Mouse (Mus musculus): ENCODE measurements around the gene Emid1.

Gene Emid1

GRCm38 (mm10) chr11:5154961-5155805 lies 3.1 kb upstream of the Emid1 start:
- H3K9me3 ChIP-seq (ENCODE audit: low read length): no peaks in the 10 kb centered on the region
- no peak overlapping the region for H3K4me3 ChIP-seq (replicated peaks; ENCODE audit: low read length)
- no peak for TF ChIP-seq NANOG (IDR thresholded peaks at IDR 0.05; ENCODE audit: borderline replicate concordance, low read length)
- H3K36me3 ChIP-seq (ENCODE audit: insufficient read depth, low read length): no peaks in the 10 kb centered on the region
- H3K27me3 ChIP-seq (ENCODE audit: insufficient read depth, low read length): peaks cover 79% of the 10 kb centered on the region
- H3K4me1 ChIP-seq (replicated peaks; ENCODE audit: low read depth, low read length): peaks cover 26% of the 10 kb centered on the region

GRCm38 (mm10) chr11:5151247-5151630 lies 818 bp downstream of the Emid1 start:
- no peak for TF ChIP-seq POU5F1 (IDR thresholded peaks at IDR 0.05; ENCODE audit: borderline replicate concordance, low read length)
- TF ChIP-seq NANOG (IDR thresholded peaks at IDR 0.05; ENCODE audit: borderline replicate concordance, low read length): no peak
- no peak for TF ChIP-seq CTCF (conservative IDR thresholded peaks at IDR 0.05; ENCODE audit: low read length)
- peaks cover 6% of the 10 kb centered on the region for H3K9me3 ChIP-seq (ENCODE audit: low read length)

GRCm38 (mm10) chr11:5150416-5151246 lies 1.4 kb downstream of the Emid1 start:
- no peak for TF ChIP-seq NANOG (IDR thresholded peaks at IDR 0.05; ENCODE audit: borderline replicate concordance, low read length)
- peaks cover 23% of the 10 kb centered on the region for H3K4me1 ChIP-seq (replicated peaks; ENCODE audit: low read depth, low read length)
- H3K27me3 ChIP-seq (ENCODE audit: insufficient read depth, low read length): peaks cover 65% of the 10 kb centered on the region
- peaks cover 6% of the 10 kb centered on the region for H3K9me3 ChIP-seq (ENCODE audit: low read length)
- H3K4me3 ChIP-seq (replicated peaks; ENCODE audit: low read length): peak overlapping the region; percentile 82; the same call in 1 of the 2 replicates
- H3K36me3 ChIP-seq (ENCODE audit: insufficient read depth, low read length): no peaks in the 10 kb centered on the region

More at GRCm38 (mm10) chr11:5151247-5151630, 818 bp downstream of the Emid1 start:
- Histone ChIP-seq H3K4me3 (replicated peaks; ENCODE audit: low read length) (peak overlapping the region; percentile 82), H3K27me3 (ENCODE audit: insufficient read depth, low read length) (peaks cover 65% of the 10 kb centered on the region), H3K36me3 (ENCODE audit: insufficient read depth, low read length) (no peaks in the 10 kb centered on the region), H3K4me1 (replicated peaks; ENCODE audit: low read depth, low read length) (peaks cover 19% of the 10 kb centered on the region)

- Histone ChIP-seq H3K9me3 (ENCODE audit: low read length) (peaks cover 6% of the 10 kb centered on the region), H3K4me1 (replicated peaks; ENCODE audit: low read depth, low read length) (peaks cover 24% of the 10 kb centered on the region), H3K27me3 (ENCODE audit: insufficient read depth, low read length) (peaks cover 58% of the 10 kb centered on the region), H3K4me3 (replicated peaks; ENCODE audit: low read length) (no peak overlapping the region), H3K36me3 (ENCODE audit: insufficient read depth, low read length) (no peaks in the 10 kb centered on the region)
- TF ChIP-seq CTCF (conservative IDR thresholded peaks at IDR 0.05; ENCODE audit: low read length) (no peak), NANOG (IDR thresholded peaks at IDR 0.05; ENCODE audit: borderline replicate concordance, low read length) (no peak), POU5F1 (IDR thresholded peaks at IDR 0.05; ENCODE audit: borderline replicate concordance, low read length) (no peak)
Observed at GRCm38 (mm10) chr11:5149955-5150354, 2.1 kb downstream of the Emid1 start.

- H3K9me3 ChIP-seq (ENCODE audit: low read length): peaks cover 6% of the 10 kb centered on the region
- no peaks in the 10 kb centered on the region for H3K36me3 ChIP-seq (ENCODE audit: insufficient read depth, low read length)
- H3K4me1 ChIP-seq (replicated peaks; ENCODE audit: low read depth, low read length): peaks cover 26% of the 10 kb centered on the region
- H3K4me3 ChIP-seq (replicated peaks; ENCODE audit: low read length): no peak overlapping the region
- peaks cover 51% of the 10 kb centered on the region for H3K27me3 ChIP-seq (ENCODE audit: insufficient read depth, low read length)
- TF ChIP-seq NANOG (IDR thresholded peaks at IDR 0.05; ENCODE audit: borderline replicate concordance, low read length) (no peak), CTCF (conservative IDR thresholded peaks at IDR 0.05; ENCODE audit: low read length) (no peak), POU5F1 (IDR thresholded peaks at IDR 0.05; ENCODE audit: borderline replicate concordance, low read length) (no peak)
Observed at GRCm38 (mm10) chr11:5149249-5149648, 2.8 kb downstream of the Emid1 start.

- TF ChIP-seq POU5F1 (IDR thresholded peaks at IDR 0.05; ENCODE audit: borderline replicate concordance, low read length) (no peak), NANOG (IDR thresholded peaks at IDR 0.05; ENCODE audit: borderline replicate concordance, low read length) (no peak), CTCF (conservative IDR thresholded peaks at IDR 0.05; ENCODE audit: low read length) (no peak)
- peaks cover 19% of the 10 kb centered on the region for H3K27me3 ChIP-seq (ENCODE audit: insufficient read depth, low read length)
Observed at GRCm38 (mm10) chr11:5145600-5145999, 6.5 kb downstream of the Emid1 start.

GRCm38 (mm10) chr11:5141965-5142364 lies 10.1 kb downstream of the Emid1 start:
- Histone ChIP-seq H3K36me3 (ENCODE audit: insufficient read depth, low read length) (no peaks in the 10 kb centered on the region), H3K4me1 (replicated peaks; ENCODE audit: low read depth, low read length) (peaks cover 52% of the 10 kb centered on the region), H3K4me3 (replicated peaks; ENCODE audit: low read length) (no peak overlapping the region), H3K27me3 (ENCODE audit: insufficient read depth, low read length) (no peaks in the 10 kb centered on the region), H3K9me3 (ENCODE audit: low read length) (no peaks in the 10 kb centered on the region)
- TF ChIP-seq CTCF (conservative IDR thresholded peaks at IDR 0.05; ENCODE audit: low read length) (no peak), POU5F1 (IDR thresholded peaks at IDR 0.05; ENCODE audit: borderline replicate concordance, low read length) (no peak), NANOG (IDR thresholded peaks at IDR 0.05; ENCODE audit: borderline replicate concordance, low read length) (no peak)

More at GRCm38 (mm10) chr11:5145600-5145999, 6.5 kb downstream of the Emid1 start:
- peaks cover 33% of the 10 kb centered on the region for H3K4me1 ChIP-seq (replicated peaks; ENCODE audit: low read depth, low read length)
- no peaks in the 10 kb centered on the region for H3K36me3 ChIP-seq (ENCODE audit: insufficient read depth, low read length)
- H3K9me3 ChIP-seq (ENCODE audit: low read length): peaks cover 6% of the 10 kb centered on the region
- H3K4me3 ChIP-seq (replicated peaks; ENCODE audit: low read length): no peak overlapping the region

- H3K36me3 ChIP-seq (ENCODE audit: insufficient read depth, low read length): no peaks in the 10 kb centered on the region
- H3K4me3 ChIP-seq (replicated peaks; ENCODE audit: low read length): no peak overlapping the region
- H3K27me3 ChIP-seq (ENCODE audit: insufficient read depth, low read length): no peaks in the 10 kb centered on the region
- peaks cover 52% of the 10 kb centered on the region for H3K4me1 ChIP-seq (replicated peaks; ENCODE audit: low read depth, low read length)
- TF ChIP-seq NANOG (IDR thresholded peaks at IDR 0.05; ENCODE audit: borderline replicate concordance, low read length) (no peak), CTCF (conservative IDR thresholded peaks at IDR 0.05; ENCODE audit: low read length) (no peak), POU5F1 (IDR thresholded peaks at IDR 0.05; ENCODE audit: borderline replicate concordance, low read length) (no peak)
- no peaks in the 10 kb centered on the region for H3K9me3 ChIP-seq (ENCODE audit: low read length)
Observed at GRCm38 (mm10) chr11:5141252-5141651, 10.8 kb downstream of the Emid1 start.
